Mouse (Mus musculus) G1E (cell line): ENCODE results near the gene Ppp1r2.

Source experiments
- CTCF ChIP-seq: IDR thresholded peaks from 2 replicates; pipeline ENCODE4 v1.5.1; 2012; ENCODE audit warnings: low read depth, low read length, inconsistent platforms, mixed read lengths
- GATA1 ChIP-seq: IDR thresholded peaks from 2 replicates; pipeline ENCODE4 v1.6.1; 2012; ENCODE audit warnings: borderline replicate concordance, low read length, inconsistent platforms, mixed read lengths

- TF ChIP-seq CTCF (no peak), GATA1 (no peak)
These were observed 8.4 kb downstream of the Ppp1r2 start for GRCm38 (mm10) chr16:31266692-31267091.
